Mouse (Mus musculus) thymus, adult 2 months (tissue): ENCODE data around the gene Trio.

Source experiments
- CTCF ChIP-seq: fragments of 200-500 bp; IDR thresholded peaks from 2 replicates; pipeline ENCODE4 v1.5.1; 2012; ENCODE audit warnings: mild to moderate bottlenecking, control low read depth, low read length, moderate library complexity, borderline replicate concordance; ENCODE audit not compliant: control insufficient read depth, poor library complexity, insufficient read depth; ENCODE audit errors: extremely low read depth
- POLR2A ChIP-seq: fragments of 200-500 bp; IDR thresholded peaks from 2 replicates; pipeline ENCODE4 v1.6.1; 2012; ENCODE audit warnings: mild to moderate bottlenecking, low read length, control low read depth, moderate library complexity; ENCODE audit not compliant: control insufficient read depth, poor library complexity, insufficient read depth; ENCODE audit errors: extremely low read depth

DNA sequence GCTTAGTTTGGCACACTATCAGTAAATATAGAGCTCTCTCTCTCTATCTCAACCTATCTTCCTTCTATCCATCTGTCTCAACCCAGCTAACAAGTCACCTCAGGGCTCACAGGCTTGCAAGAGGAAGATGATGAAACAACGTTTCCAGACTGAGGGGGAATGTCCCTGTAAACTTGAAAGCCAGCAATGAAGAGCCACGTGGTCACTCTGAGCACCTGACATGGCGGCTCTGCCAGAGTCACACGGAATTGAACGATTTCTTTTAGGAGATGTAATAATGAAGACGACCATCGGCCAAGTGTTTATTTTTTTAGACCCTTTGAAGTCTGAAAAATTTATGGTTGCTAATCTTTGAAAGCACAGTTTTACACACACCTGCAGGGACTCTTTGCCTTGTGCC lies 251.2 kb downstream of the Trio start:
- TF ChIP-seq CTCF, result no peak
- no peak for TF ChIP-seq POLR2A
